Mouse (Mus musculus) right cerebral cortex, adult 2 months (tissue): ENCODE data around the gene Slc35d3.

ENCODE experiments used
- DNase-seq, 2 experiments: peaks; one replicate each; pipeline ENCODE4 v3.0.0; 2021 to 2022; ENCODE audit warnings: low spot score in 2 of 2

Slc35d3 gene

GRCm38 (mm10) chr10:19850998-19851691 is at the start of gene Slc35d3:
Slc35d3 (minus strand) TSS chr10:19851459.
- DNase-seq, result no peak

DNA sequence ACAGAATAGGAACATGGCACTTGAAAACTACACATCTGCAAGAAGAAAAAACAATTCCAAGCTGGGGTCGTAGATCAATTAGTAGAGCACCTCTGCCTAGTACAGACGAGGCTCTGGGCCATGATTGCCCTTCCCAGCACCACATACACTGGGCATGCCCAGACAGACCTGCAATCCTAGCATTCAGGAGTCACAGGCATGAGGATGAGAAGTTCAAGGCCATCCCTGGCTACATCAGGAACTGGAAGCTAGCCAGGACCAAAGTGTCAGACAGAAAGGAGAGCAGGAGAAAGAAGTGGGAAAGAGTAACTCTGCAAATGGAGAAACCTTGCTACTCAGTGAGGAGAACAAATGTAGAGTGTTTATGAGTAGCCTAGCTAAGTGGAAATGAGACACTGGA is 48.9 kb upstream of the Slc35d3 start:
- DNase-seq, result no peak

DNA sequence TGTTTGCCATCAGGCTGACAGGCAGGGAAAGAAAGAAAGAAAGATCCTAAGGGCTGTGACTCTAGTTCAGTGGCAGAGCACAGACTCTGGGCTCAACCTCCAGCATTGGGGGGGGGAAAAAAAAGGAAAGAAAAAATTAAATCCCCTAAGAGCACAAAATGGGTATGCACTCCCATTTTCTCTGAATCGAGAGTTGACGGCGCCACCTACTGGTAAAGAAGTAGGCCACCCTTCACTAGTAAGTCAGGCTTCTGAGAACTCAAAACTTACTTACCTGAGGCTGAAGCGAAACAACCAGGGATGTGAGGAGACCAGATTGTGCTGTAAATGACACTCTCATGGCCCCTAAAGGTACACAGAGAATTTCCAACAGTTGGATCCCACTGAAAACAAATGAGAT is 42.7 kb upstream of the Slc35d3 start:
- peak; percentile 60 to 66 for DNase-seq

GRCm38 (mm10) chr10:19893146-19893545 is 41.9 kb upstream of the Slc35d3 start:
- no peak for DNase-seq

DNA sequence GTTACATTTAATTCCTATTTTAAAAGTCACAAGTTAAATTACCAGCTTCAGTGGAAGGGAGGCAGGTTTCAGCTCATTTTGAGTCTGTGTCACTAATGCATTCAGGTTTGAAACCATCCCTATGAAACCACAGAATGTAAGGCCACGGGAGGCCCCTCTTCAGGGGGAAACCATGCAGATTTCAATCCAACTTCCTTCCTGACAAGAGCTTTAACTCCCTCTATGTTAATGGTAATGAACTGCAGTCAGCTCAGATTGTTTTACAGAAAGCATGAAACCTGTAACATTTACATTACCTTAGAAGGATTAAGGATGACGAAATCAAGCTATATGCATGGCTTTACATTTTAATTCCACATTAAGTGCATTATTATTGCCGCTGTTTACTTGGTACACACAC is 40.4 kb upstream of the Slc35d3 start:
- no peak for DNase-seq

GRCm38 (mm10) chr10:19889908-19890307 is 38.6 kb upstream of the Slc35d3 start:
- no peak for DNase-seq

DNA sequence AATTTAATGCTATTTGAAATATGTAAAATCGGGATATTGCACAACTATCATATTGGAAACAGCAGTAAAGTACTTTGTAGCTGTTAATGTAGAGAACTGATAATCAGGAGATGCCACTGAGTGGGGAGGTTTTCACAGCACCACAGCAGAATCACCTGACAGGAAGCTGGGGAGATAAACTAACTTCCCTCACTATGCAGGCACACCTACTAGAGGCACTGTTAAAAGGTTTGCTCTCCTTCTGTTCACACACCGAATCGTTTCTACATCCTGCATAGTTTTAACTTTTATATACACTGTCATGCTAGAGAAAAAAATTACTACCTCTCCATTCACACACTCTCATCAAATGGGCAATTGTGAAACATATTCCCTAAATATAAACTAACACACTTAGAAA is 35.0 kb upstream of the Slc35d3 start:
- DNase-seq, result no peak

- no peak for DNase-seq
These were observed 33.1 kb upstream of the Slc35d3 start for GRCm38 (mm10) chr10:19884409-19884808.

GRCm38 (mm10) chr10:19880437-19880836 is 29.2 kb upstream of the Slc35d3 start:
- DNase-seq, result no peak

DNA sequence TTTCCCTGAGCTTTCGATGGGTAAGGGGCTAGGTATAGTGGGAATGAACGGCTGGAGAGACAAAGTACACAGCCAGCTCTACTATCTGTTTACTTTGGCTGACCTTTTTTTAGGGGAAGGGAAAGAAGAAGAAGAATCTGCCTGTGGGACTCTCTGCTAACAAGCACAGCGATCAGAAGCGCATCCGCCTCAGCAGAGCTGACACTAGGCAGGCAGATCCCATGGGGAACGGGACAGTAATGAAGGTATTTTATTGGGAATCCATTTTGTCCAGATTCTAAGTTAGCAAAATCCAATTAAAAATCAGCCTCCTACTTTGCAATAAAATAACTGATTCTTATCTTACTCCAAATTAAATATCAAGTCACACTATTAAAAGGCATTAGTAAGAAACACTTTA is 27.9 kb upstream of the Slc35d3 start:
- no peak for DNase-seq

DNA sequence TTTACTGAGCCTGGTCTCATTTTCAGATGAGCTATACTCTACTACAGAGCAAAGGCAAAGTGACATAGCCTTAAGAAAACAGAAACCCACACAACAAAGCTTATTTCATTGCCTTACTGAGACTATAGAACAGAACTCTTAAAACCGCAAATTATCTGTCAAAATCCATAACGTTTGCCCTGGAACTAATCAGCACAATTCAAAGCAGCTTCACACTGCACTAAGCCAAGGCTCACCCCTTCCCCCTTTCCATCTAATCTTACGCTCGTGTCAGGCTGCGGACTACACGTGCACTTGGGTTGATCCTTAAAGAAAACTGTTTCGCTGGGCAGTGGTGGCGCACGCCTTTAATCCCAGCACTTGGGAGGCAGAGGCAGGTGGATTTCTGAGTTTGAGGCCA is 26.4 kb upstream of the Slc35d3 start:
- DNase-seq, result no peak

- no peak for DNase-seq
These were observed 26.0 kb upstream of the Slc35d3 start for GRCm38 (mm10) chr10:19877257-19877656.

DNA sequence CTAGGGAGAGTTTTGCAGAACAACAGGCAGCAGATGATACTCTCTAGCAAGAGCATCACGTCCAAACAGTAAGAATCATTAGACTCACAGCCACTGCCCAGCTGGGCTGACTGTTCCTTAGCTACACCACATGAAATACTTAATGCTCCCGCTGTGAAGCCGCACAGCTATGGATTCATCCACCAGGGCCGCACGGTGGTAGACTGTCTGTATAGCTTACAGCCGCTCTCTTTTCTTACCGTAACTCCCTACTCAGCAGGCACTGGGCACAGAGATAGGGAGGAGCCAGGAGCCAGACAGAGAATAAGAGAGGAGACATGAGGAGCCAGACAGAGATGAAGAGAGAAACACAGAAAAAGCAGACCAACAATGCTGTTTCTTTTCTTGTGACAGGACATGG is 25.4 kb upstream of the Slc35d3 start:
- no peak for DNase-seq

- no peak for DNase-seq
These were observed 24.1 kb upstream of the Slc35d3 start for GRCm38 (mm10) chr10:19875346-19875745.

DNA sequence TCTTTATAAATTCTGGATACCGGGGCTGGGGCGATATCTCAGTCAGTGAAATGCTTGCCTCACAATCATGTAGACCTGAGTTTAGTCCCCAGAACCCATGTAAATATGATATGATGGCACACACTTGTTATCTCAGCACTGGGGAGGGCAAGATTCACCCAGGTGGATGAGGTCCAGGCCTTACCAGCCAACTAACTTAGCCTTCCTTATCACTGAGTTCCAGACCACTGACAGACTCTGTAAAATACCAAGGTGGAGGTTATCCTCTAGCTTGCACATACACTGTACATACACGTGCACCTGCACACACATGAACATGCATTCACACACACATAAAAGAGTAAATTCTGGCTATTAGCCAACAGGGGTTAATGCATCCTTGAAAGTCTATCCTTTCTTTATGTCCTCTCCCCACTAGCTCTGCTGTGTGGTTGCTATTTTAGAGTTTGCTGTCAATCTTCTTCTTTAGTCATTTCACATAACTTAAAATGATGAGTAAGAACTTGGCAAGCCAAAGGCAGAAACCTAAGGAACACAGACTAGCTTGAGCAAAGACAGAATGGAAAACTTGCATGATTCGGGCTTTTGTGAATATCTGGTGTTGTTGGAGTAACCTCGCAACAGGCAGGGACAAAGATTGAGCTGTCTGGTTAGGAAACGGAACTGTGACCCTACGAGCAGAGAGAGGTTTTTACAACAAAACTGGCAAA is 4.5 kb upstream of the Slc35d3 start:
- DNase-seq, result no peak

DNA sequence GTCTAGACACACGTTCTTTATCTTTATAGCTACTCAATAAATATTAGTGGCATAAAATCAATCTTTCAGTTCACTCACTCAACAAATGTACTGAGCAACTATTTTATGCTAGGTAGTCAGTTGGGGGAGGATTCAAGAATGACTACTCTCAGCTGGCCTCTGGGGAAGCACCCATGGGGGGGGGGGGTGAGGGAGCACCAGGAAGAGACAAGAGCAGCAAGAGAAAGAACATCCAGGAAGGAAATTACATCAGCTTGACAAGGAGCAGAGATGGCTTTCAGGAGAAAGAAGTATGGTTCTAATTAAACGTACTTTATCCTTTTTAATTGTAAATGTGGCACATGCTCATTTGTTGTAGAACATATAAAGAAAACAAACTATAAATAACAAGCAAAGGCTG is 2.4 kb upstream of the Slc35d3 start:
- no peak for DNase-seq

- DNase-seq, result no peak
These were observed 1.5 kb upstream of the Slc35d3 start for GRCm38 (mm10) chr10:19852776-19853175.

DNA sequence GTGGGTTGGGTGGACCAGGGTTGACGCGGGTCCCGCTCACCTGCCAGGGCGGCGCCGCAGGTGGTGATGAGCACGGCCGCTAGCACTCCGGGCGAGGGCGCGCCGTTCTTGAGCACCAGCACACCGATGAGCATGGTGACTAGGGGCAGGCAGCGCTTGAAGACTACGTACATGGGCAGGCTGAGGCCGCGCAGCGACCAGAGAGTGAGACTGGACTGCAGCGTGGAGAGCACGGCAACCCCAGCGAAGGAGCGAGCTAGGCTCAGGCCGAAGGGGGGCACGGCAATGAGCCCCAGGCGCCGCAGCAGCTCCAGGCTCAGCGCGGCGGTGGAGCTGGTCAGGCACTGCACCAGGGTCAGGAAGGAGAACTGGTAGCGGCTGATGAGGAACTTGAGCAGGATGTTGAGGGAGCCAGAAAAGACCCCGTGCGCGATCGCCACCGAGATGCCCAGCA is 688 bp downstream of the Slc35d3 start:
- no peak for DNase-seq

DNA sequence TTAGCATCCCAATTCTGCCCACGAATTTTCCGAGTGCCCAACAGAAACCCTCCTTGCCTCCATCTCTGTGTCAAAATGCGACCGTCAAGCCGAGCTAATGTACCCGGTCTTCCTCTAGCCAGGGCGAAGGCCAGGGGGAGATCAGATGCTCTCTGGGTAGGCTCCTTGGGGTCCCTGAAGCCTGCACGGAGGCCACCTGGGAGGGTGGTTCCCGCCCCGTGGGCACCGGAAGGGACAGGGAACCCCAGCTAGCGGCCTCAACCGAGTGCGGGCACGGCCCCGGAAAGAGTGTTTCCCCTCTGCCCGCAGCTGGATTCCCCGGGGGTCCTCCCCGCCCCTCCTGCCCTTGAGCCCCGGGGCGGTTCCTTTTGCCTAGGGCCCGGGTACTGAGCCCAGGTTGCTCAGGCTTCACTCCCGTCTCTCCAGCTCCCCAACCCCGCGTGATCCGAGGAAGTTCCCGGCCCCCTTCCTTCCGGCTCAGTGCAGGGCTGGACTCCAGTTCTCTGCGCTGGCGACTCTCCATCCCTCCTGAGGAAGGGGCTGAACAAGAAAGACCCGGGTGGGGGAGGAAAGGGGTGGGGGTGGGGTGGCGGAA is 1.4 kb downstream of the Slc35d3 start:
- DNase-seq, result no peak

- no peak for DNase-seq
These were observed 2.1 kb downstream of the Slc35d3 start for GRCm38 (mm10) chr10:19848928-19849770.

DNA sequence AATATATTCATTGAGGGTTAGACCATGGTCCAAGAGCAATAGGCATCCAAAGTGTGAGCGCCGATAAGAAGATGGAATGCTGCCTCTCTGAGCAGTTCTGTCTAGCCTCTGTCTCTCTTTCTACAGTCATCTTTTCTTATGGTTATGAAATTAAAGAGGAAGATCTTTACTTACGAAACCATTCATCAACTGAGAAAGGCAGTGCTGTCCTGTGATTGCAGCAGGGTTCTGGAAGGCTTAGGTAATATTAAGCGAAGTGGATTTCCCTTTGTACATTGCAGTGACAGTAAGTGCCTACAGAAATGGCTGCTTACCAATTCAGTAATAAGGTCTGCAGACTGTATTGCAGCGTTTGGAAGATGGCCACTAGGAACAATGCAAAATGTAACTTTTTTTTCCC is 11.4 kb downstream of the Slc35d3 start:
- DNase-seq, result no peak
